Mouse (Mus musculus): ENCODE data around the gene Dnajb4. TPM values are rescaled to one million over a fixed set of nuclear protein-coding genes. Genes with fewer than 3 reads are reported as not detected.
"Not testable (repeated sequence)": the region's sequence is repeated elsewhere in the genome, so short reads cannot be mapped to it uniquely, and the experiment has no call there.

Gene Dnajb4
- polyA plus RNA-seq, 1 experiment: 25.3 TPM

GRCm38 (mm10) chr3:152204577-152204976 lies 5.5 kb downstream of the Dnajb4 start:
- no peak overlapping the region for H3K27ac ChIP-seq (ENCODE audit: control insufficient read depth, insufficient read depth, low read depth, low read length, poor library complexity)

GRCm38 (mm10) chr3:152203996-152204395 lies 6.1 kb downstream of the Dnajb4 start:
- no peak overlapping the region for H3K27ac ChIP-seq (ENCODE audit: control insufficient read depth, insufficient read depth, low read depth, low read length, poor library complexity)
- no peak overlapping the region for H3K4me3 ChIP-seq (replicated peaks; ENCODE audit: control insufficient read depth, low read depth, low read length)
- 76% methylated on average over 3 of the region's 3 CpGs for WGBS
- no peaks in the 10 kb centered on the region for H3K4me1 ChIP-seq (ENCODE audit: control insufficient read depth, insufficient read depth, low read length)
- TF ChIP-seq CTCF (IDR thresholded peaks at IDR 0.05; ENCODE audit: control insufficient read depth, insufficient read depth, low read length) (no peak), POLR2A (IDR thresholded peaks at IDR 0.05; ENCODE audit: borderline replicate concordance, control insufficient read depth, low read depth, low read length) (no peak)

More at GRCm38 (mm10) chr3:152204577-152204976, 5.5 kb downstream of the Dnajb4 start:
- TF ChIP-seq CTCF (IDR thresholded peaks at IDR 0.05; ENCODE audit: control insufficient read depth, insufficient read depth, low read length): no peak
- TF ChIP-seq POLR2A (IDR thresholded peaks at IDR 0.05; ENCODE audit: borderline replicate concordance, control insufficient read depth, low read depth, low read length): no peak
- Histone ChIP-seq H3K4me3 (replicated peaks; ENCODE audit: control insufficient read depth, low read depth, low read length) (no peak overlapping the region), H3K4me1 (ENCODE audit: control insufficient read depth, insufficient read depth, low read length) (no peaks in the 10 kb centered on the region)
- WGBS: 61% methylated on average over 3 of the region's 3 CpGs

DNA sequence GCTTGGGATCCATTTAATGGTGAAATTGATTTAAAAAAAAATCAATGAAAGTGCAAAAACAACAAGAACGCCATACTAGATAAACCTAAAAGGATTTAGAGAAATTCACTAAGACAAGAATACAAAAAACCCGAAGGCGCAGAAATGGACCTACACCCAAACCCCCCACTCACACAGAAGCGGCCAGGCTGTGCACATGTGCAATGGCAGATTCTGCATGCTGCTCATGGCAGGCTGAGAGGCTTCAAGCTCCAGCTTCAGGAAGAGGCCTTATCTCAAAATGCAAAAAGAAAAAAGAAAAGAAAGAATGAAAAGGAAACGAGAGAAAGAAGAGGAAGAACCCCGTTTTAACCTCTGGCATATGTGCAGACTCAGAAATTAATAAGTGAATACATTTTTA lies 6.7 kb downstream of the Dnajb4 start:
- WGBS: 75% methylated on average over 6 of the region's 6 CpGs
- TF ChIP-seq POLR2A (IDR thresholded peaks at IDR 0.05; ENCODE audit: borderline replicate concordance, control insufficient read depth, low read depth, low read length) (no peak), CTCF (IDR thresholded peaks at IDR 0.05; ENCODE audit: control insufficient read depth, insufficient read depth, low read length) (no peak)
- Histone ChIP-seq H3K27ac (ENCODE audit: control insufficient read depth, insufficient read depth, low read depth, low read length, poor library complexity) (no peak overlapping the region), H3K4me3 (replicated peaks; ENCODE audit: control insufficient read depth, low read depth, low read length) (no peak overlapping the region), H3K4me1 (ENCODE audit: control insufficient read depth, insufficient read depth, low read length) (no peaks in the 10 kb centered on the region)

DNA sequence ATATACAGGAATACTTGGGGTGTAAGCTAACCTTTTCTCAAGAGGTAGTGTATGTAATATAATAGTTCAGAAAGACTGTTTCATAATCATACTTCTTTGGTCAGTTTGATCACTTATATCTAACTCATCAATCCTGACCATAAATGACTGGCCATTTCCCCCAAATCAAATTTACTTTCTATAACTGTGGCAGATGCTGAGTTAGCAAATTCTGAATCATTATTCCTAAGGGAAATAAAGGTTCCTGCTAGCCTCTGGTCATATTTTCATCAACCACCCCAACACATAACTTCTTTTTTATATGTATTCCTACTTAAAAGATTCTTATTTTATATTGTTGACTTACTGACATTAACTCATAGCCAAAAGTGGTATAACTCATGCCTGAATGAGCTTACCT lies 7.2 kb downstream of the Dnajb4 start:
- no peak overlapping the region for H3K27ac ChIP-seq (ENCODE audit: control insufficient read depth, insufficient read depth, low read depth, low read length, poor library complexity)
- TF ChIP-seq CTCF (IDR thresholded peaks at IDR 0.05; ENCODE audit: control insufficient read depth, insufficient read depth, low read length) (no peak), POLR2A (IDR thresholded peaks at IDR 0.05; ENCODE audit: borderline replicate concordance, control insufficient read depth, low read depth, low read length) (no peak)
- H3K4me1 ChIP-seq (ENCODE audit: control insufficient read depth, insufficient read depth, low read length): no peaks in the 10 kb centered on the region
- no peak overlapping the region for H3K4me3 ChIP-seq (replicated peaks; ENCODE audit: control insufficient read depth, low read depth, low read length)

GRCm38 (mm10) chr3:152201651-152202050 lies 8.5 kb downstream of the Dnajb4 start:
- TF ChIP-seq CTCF (IDR thresholded peaks at IDR 0.05; ENCODE audit: control insufficient read depth, insufficient read depth, low read length) (no peak), POLR2A (IDR thresholded peaks at IDR 0.05; ENCODE audit: borderline replicate concordance, control insufficient read depth, low read depth, low read length) (no peak)
- WGBS: 64% methylated on average over 2 of the region's 2 CpGs
- Histone ChIP-seq H3K4me3 (replicated peaks; ENCODE audit: control insufficient read depth, low read depth, low read length) (no peak overlapping the region), H3K27ac (ENCODE audit: control insufficient read depth, insufficient read depth, low read depth, low read length, poor library complexity) (no peak overlapping the region), H3K4me1 (ENCODE audit: control insufficient read depth, insufficient read depth, low read length) (no peaks in the 10 kb centered on the region)

DNA sequence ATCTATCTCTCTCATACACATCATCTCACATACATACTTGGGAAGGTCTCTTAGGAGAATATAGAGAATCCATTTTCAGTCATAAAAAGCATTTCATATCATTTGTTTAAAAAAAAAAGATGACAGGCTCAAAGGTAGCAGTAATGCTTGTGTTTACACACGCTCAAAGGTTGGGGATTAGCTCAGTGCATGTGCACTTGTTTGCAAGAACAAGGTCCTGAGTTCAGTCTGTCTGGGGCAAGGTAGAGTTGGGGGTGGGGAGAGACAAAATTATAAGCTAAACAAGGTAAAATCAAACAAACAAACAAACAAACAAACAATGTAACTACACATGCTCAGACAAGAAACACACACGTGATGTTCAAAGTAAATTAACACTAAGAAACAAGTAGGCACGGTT lies 8.9 kb downstream of the Dnajb4 start:
- TF ChIP-seq CTCF (IDR thresholded peaks at IDR 0.05; ENCODE audit: control insufficient read depth, insufficient read depth, low read length): no peak
- TF ChIP-seq POLR2A (IDR thresholded peaks at IDR 0.05; ENCODE audit: borderline replicate concordance, control insufficient read depth, low read depth, low read length): no peak
- Histone ChIP-seq H3K4me1 (ENCODE audit: control insufficient read depth, insufficient read depth, low read length) (no peaks in the 10 kb centered on the region), H3K27ac (ENCODE audit: control insufficient read depth, insufficient read depth, low read depth, low read length, poor library complexity) (no peak overlapping the region), H3K4me3 (replicated peaks; ENCODE audit: control insufficient read depth, low read depth, low read length) (no peak overlapping the region)
- WGBS: 92% methylated on average over 3 of the region's 3 CpGs

- WGBS: 77% methylated on average over 3 of the region's 3 CpGs
- H3K27ac ChIP-seq (ENCODE audit: control insufficient read depth, insufficient read depth, low read depth, low read length, poor library complexity): no peak overlapping the region
- TF ChIP-seq CTCF (IDR thresholded peaks at IDR 0.05; ENCODE audit: control insufficient read depth, insufficient read depth, low read length) (no peak), POLR2A (IDR thresholded peaks at IDR 0.05; ENCODE audit: borderline replicate concordance, control insufficient read depth, low read depth, low read length) (no peak)
- no peak overlapping the region for H3K4me3 ChIP-seq (replicated peaks; ENCODE audit: control insufficient read depth, low read depth, low read length)
- no peaks in the 10 kb centered on the region for H3K4me1 ChIP-seq (ENCODE audit: control insufficient read depth, insufficient read depth, low read length)
Observed at GRCm38 (mm10) chr3:152199125-152199524, 11.0 kb downstream of the Dnajb4 start.

GRCm38 (mm10) chr3:152197246-152197645 lies 12.9 kb downstream of the Dnajb4 start:
- 47% methylated on average over 2 of the region's 2 CpGs for WGBS
- H3K27ac ChIP-seq (ENCODE audit: control insufficient read depth, insufficient read depth, low read depth, low read length, poor library complexity); H3K4me3 ChIP-seq (replicated peaks; ENCODE audit: control insufficient read depth, low read depth, low read length); H3K4me1 ChIP-seq (ENCODE audit: control insufficient read depth, insufficient read depth, low read length): not testable (repeated sequence)
- peak; percentile 39; the same call in 1 of the 2 replicates for TF ChIP-seq POLR2A (IDR thresholded peaks at IDR 0.05; ENCODE audit: borderline replicate concordance, control insufficient read depth, low read depth, low read length)

DNA sequence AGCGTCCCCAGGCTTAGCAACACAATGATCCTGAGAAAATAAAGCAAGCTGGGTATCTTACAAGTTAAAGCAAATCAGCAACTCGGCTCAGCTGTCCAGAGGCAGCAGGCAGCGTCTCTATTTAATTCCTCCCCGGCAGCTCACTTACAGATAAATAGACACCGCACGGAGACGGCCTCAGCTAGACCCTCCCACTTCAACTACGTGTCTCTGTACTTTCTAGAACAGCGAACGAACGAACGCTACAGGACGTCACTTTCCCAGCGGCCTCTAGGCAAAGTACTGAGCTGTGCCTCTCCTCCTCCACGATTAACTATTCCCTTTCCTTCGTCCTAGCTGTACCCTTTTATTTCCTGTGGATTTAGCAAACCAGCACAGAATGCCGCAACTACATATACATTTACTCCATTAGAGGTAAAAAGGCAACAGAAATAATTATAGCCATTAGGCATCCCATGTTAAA lies 16.4 kb downstream of the Dnajb4 start:
- peak overlapping the region; percentile 36 for H3K4me3 ChIP-seq (replicated peaks; ENCODE audit: control insufficient read depth, low read depth, low read length)
- TF ChIP-seq POLR2A (IDR thresholded peaks at IDR 0.05; ENCODE audit: borderline replicate concordance, control insufficient read depth, low read depth, low read length) (peak; percentile 81), CTCF (IDR thresholded peaks at IDR 0.05; ENCODE audit: control insufficient read depth, insufficient read depth, low read length) (no peak)
- WGBS: under 1% methylated on average over 17 of the region's 17 CpGs

More for the DNA sequence above, 16.4 kb downstream of the Dnajb4 start:
- H3K4me1 ChIP-seq (ENCODE audit: control insufficient read depth, insufficient read depth, low read length): no peaks in the 10 kb centered on the region
- peak overlapping the region; percentile 21; the same call in 1 of the 2 replicates for H3K27ac ChIP-seq (ENCODE audit: control insufficient read depth, insufficient read depth, low read depth, low read length, poor library complexity)

Measured in bone marrow, adult 2 months (tissue).